Mouse (Mus musculus) gastrocnemius, adult 18-20 months (tissue): ENCODE results near the gene Gm38655. TPM values are rescaled to one million over a fixed set of nuclear protein-coding genes. Genes with fewer than 3 reads are reported as not detected.
A peak's percentile ranks its signal among the peaks of the same experiment; 100 is the strongest.
"Not testable (repeated sequence)": the region's sequence is repeated elsewhere in the genome, so short reads cannot be mapped to it uniquely, and the experiment has no call there.

Source experiments
- DNase-seq: peaks from one replicate; pipeline ENCODE4 v3.0.0; 2021; ENCODE audit warnings: low spot score
- long read RNA-seq, 2 experiments: library from polyadenylated mRNA; stranded (forward); transcript quantifications; one replicate each; pipeline ENCODE4 v2.0.0; 2021
- total RNA-seq, 2 experiments: library from RNA; stranded (reverse); gene quantifications; 2 replicates each; pipeline ENCODE4 v1.2.3; 2021

Gene Gm38655
- total RNA-seq = not detected
- long read RNA-seq, experiment 1 = 0 reads
- long read RNA-seq, experiment 2 = 0 reads

DNA sequence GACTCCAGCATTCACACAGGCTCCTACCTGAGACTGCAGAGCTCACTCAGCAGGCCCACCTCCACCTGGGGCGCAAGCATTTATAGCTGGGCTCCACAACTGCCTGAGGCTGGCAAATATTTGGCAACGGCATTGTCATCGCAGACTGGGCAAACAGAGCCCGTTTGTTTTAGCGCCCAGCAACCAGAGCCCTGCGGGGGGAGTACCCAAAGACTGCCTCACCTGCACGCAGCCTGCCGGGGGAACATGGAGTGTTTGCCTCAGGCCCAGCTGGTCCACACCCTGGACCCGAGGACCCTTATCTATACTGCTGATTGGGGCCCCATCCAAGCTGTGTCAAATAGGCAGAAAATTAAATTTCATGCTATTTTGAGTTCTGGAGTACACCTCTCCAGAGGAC is at the start of gene Gm38655:
Gene Gm38655 (minus strand): TSS at position 61 of the 400 bp plus-strand sequence.
- no peak for DNase-seq

DNA sequence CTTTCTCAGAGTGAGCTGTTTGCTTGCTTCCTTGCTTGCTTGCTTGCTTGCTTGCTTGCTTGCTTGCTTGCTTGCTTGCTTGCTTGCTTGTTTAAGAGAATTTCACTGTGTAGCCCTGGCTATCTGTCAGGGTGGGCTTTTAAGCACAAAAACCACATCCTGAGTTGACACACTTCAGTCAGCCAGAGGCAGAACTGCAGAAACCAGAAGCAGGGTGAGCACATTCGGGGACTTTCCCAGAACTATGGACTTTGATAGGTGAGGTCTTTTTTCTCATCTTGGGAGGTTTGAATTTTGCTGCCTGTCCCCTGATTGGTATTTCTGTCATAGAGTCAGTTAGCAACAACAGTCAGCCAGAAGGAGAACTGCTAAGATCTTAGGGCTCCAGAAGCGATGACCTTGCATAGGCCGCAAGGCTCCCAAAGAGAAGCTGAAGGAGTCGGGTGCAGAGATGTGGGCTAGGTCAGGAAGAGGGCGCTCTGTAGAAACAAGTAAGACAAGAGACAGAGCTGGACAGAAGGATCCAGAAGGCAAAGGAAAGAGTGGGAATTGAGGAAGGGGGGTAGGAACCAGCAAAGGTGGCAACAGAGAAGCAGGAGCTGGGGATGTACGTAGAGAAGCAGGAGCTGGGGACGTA is 49.4 kb upstream of the Gm38655 start:
- DNase-seq = no peak

- no peak for DNase-seq
Measured at GRCm38 (mm10) chr17:25222951-25223601, 47.8 kb upstream of the Gm38655 start.

DNA sequence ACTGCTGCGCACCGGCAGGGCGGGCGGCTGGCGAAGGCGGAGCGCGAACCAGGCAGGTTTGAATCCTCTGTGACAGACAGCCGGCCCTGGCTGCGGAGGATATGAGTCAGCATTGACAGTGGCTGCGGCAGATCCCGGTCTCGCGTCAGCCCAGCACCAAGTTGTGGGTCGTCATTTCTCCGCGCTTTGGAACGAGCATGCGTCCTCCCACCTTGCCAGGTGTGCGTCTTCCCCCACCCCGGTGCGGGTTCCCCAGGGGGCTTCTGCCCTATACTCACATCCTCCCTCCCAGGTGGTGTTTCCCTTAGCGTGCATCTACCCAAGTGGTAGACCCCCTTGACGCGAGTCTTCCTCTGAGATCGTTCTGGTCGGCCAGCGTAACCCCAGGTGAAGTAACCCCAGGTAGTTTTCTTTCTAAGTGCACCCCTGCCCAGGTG is 47.3 kb upstream of the Gm38655 start:
- DNase-seq = not testable (repeated sequence)

GRCm38 (mm10) chr17:25221821-25222503 is 46.7 kb upstream of the Gm38655 start:
- no peak for DNase-seq

GRCm38 (mm10) chr17:25220746-25221145 is 45.5 kb upstream of the Gm38655 start:
- no peak for DNase-seq

- DNase-seq = no peak
Measured at GRCm38 (mm10) chr17:25219492-25220295, 44.4 kb upstream of the Gm38655 start.

GRCm38 (mm10) chr17:25218967-25219366 is 43.7 kb upstream of the Gm38655 start:
- DNase-seq = no peak

GRCm38 (mm10) chr17:25215431-25215830 is 40.2 kb upstream of the Gm38655 start:
- no peak for DNase-seq

DNA sequence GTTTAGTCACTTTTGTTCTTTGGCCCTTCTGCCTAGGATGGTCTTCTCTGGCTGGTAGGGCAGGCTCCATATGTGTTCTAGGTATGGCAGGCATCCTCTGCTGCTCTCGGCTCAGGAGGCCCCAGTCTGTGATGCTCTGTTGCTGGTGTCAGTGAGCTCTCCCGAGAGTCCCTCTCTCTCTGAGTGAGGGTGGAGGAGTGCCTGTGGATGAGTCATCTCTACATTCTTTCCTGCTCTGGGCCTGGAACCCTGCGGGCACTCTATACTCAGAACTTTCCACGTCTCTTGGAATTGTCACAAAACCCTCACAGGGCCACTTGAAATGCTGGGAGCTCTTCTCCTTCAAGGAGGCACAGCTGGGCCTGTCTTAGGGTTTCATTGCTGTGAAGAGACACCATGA is 36.4 kb upstream of the Gm38655 start:
- DNase-seq = no peak

GRCm38 (mm10) chr17:25210680-25211466 is 35.6 kb upstream of the Gm38655 start:
- peak; percentile 76 for DNase-seq

DNA sequence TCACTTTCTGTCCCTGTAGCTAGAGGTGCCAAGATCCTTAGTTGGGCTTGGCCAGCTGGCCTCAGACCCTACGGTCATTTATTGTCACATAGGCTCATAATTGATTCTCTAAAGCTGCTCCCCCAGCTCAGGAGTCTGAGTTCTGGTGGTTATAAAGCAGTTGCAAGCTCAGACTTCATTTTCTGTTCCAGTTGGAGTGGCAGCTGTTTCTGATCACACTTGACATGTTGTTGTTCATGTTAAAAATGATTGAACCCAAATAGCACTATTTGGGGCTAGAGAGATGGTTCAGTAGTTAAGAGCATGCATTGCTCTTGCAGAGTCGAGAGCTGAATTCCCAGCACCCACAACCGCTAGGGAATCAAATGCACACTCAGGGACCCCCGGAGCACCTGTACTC is 34.7 kb upstream of the Gm38655 start:
- no peak for DNase-seq

DNA sequence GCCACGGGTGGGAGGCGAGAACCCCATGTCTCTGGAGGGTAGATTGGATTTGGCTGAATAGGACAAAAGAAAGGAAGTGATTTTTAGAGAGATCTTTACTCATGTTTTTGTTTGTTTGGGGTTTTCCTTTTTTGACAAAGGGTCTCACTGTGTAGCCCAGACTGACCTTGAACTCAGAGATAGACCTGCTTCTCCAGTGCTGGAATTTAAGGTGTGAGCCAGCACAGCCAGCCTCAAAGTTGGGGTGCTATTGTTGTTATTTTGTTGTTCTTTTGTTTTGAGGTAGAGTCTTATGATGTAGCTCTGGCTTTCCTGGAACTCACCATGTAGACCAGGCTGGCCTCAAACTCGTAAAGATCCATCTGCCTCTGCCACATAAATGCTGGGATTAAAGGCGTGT is 27.1 kb upstream of the Gm38655 start:
- DNase-seq = no peak

- DNase-seq = no peak
Measured at GRCm38 (mm10) chr17:25189091-25189490, 13.8 kb upstream of the Gm38655 start.

- peak; percentile 55 for DNase-seq
Measured at GRCm38 (mm10) chr17:25188150-25189031, 13.1 kb upstream of the Gm38655 start, which contains the start of gene Unkl. Unkl (plus strand) TSS chr17:25188397.

- no peak for DNase-seq
Measured at GRCm38 (mm10) chr17:25187784-25188149, 12.5 kb upstream of the Gm38655 start.

GRCm38 (mm10) chr17:25184961-25185360 is 9.7 kb upstream of the Gm38655 start:
- no peak for DNase-seq

GRCm38 (mm10) chr17:25184129-25184691 is 8.9 kb upstream of the Gm38655 start, which contains the start of gene BC003965:
BC003965 (plus strand) TSS chr17:25184554.
- DNase-seq = peak; percentile 98

GRCm38 (mm10) chr17:25183232-25183631 is 8.0 kb upstream of the Gm38655 start:
- no peak for DNase-seq
